Mouse (Mus musculus) cortical plate, adult 2 months (tissue): ENCODE results near the gene Lix1l. TPM values are rescaled to one million over a fixed set of nuclear protein-coding genes. Genes with fewer than 3 reads are reported as not detected.

Experiments
- H3K27ac ChIP-seq: fragments of 200-500 bp; 2 replicates; pipeline ENCODE4 v1.5.1; 2012; ENCODE audit warnings: low read length, control low read depth, inconsistent platforms; ENCODE audit not compliant: insufficient read depth
- H3K4me1 ChIP-seq: fragments of 200-500 bp; 2 replicates; pipeline ENCODE4 v1.6.1; 2011; ENCODE audit warnings: low read length; ENCODE audit not compliant: control insufficient read depth, insufficient read depth
- H3K4me3 ChIP-seq: fragments of 200-500 bp; 2 replicates; pipeline ENCODE4 v1.5.1; 2011; ENCODE audit warnings: mild to moderate bottlenecking, low read length, control low read depth; ENCODE audit not compliant: insufficient read depth
- CTCF ChIP-seq: fragments of 200-500 bp; IDR thresholded peaks from 2 replicates; pipeline ENCODE4 v1.5.1; 2011; ENCODE audit warnings: mild to moderate bottlenecking, control low read depth, low read length; ENCODE audit not compliant: insufficient read depth; ENCODE audit errors: extremely low read depth
- POLR2A ChIP-seq: fragments of 200-500 bp; IDR thresholded peaks from 2 replicates; pipeline ENCODE4 v1.6.1; 2011; ENCODE audit warnings: mild to moderate bottlenecking, low read length, control low read depth; ENCODE audit not compliant: insufficient read depth; ENCODE audit errors: extremely low read depth
- polyA plus RNA-seq: library from polyadenylated mRNA; depleted of rRNA; stranded (reverse); fragments of >200 nt; gene quantifications from 2 replicates; pipeline ENCODE4 v1.2.3, GENCODE M21; 2012; rRNA removed

Gene Lix1l
- polyA plus RNA-seq, 1 experiment = 20.9 TPM

DNA sequence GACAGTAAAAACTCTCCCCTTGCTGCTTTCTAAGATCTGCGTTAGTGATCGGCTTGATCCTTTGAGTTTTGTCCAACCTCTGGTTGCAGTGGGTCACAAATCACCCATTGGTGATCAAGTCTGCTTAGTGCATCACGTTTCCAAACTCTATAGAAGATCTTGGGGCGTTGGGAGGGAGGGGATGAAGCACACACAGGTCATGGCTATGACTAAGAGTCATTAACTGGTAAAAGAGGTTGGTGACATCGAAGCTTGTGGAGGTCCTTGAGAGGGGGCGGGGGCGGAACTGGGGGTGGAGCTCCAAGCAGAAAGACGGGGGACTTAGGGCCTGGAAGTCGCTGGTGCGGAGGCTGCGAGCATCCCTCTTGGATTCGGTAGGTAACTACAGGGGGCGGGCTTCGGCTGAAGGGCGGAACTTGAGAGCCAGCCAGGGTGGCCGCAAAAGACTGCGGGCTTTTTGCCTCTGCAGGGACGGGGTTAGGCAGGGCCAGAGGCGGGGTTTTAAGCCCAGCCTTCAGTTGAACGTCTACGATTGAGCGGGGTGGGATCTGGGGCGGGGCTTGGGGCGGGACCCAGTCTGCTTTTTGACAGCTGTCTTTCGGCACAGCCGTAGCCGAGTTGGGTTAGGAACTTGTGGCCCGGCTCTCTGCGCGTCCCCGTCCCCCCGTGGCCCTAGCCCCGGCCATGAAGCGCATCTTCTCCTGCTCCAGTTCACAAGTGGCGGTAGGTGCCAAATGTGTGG is 68.9 kb downstream of the Lix1l start, which contains the start of gene Ankrd35:
Ankrd35 (plus strand) TSS at position 405 of the 742 bp plus-strand sequence.
- Histone ChIP-seq H3K4me1 (peaks cover 3% of the 10 kb centered on the region; the same call in 1 of the 2 replicates), H3K4me3 (peak within 1 kb of the TSS; percentile 76), H3K27ac (no peak within 1 kb of the TSS)
- TF ChIP-seq POLR2A (peak; percentile 8; the same call in 1 of the 2 replicates), CTCF (no peak)

DNA sequence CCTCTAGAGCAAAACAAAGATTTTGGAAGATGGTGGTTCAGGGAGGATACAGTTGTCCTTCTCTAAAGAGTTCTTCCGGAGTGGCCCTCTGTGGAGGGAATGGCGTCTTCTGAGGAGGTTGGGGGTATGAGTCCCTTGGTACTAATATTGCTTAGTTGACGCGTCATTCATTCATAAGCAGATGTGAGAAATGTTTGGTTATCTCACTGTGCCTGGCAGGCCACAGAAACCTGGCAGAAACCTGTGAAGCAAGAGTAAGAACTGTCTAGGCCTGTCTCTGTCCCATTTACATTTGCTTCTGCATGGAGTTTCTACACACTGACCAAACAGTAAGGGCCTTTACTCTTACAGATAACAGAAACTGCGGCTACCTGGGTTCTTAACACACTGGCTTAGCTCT is 70.6 kb downstream of the Lix1l start:
- no peak for TF ChIP-seq POLR2A
- TF ChIP-seq CTCF = no peak
- peaks cover 3% of the 10 kb centered on the region; the same call in 1 of the 2 replicates for H3K4me1 ChIP-seq
- H3K27ac ChIP-seq = no peak overlapping the region
- no peak overlapping the region for H3K4me3 ChIP-seq

DNA sequence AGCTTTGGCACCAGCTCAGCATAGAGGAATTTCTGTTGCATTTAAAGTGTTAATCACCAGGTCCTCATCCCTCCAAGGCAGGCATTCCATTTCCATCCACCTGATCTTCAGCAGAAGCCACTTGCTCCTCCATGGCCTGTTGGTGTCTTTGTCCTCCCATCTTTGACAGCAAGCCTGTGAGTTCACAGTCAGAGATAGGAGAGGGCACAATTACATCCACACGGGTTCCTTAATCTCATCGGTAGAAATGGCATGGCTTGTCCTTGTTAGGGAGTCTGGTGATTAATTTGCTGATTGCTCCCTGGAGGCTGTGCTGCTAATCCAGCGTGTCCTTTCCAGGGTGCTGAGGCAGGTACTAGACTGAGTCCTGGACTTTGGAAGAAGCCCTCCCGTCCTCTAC is 72.6 kb downstream of the Lix1l start:
- Histone ChIP-seq H3K4me1 (peaks cover 3% of the 10 kb centered on the region; the same call in 1 of the 2 replicates), H3K4me3 (no peak overlapping the region), H3K27ac (no peak overlapping the region)
- TF ChIP-seq CTCF = no peak

DNA sequence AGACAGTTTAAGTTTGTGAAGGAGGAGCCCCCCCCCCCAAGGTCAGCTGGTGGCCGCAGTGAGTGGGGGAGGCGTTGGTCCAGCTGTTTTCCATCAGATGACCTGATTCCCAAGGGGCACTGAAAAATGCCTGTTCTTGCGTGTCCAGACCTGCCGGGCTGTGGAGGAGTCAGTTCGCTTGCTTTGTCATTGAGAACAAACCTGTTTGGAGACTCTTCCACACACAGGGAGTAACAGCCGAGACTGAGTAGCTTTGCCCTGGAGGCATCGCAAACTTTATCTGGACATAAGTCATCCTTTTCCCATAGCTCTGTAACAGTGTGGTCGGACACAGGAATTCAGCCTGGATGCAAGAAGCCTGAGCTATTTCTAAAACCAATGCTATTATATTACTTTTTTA is 73.5 kb downstream of the Lix1l start:
- H3K4me3 ChIP-seq = no peak overlapping the region
- peaks cover 3% of the 10 kb centered on the region for H3K4me1 ChIP-seq
- TF ChIP-seq POLR2A (no peak), CTCF (no peak)
- H3K27ac ChIP-seq = no peak overlapping the region

DNA sequence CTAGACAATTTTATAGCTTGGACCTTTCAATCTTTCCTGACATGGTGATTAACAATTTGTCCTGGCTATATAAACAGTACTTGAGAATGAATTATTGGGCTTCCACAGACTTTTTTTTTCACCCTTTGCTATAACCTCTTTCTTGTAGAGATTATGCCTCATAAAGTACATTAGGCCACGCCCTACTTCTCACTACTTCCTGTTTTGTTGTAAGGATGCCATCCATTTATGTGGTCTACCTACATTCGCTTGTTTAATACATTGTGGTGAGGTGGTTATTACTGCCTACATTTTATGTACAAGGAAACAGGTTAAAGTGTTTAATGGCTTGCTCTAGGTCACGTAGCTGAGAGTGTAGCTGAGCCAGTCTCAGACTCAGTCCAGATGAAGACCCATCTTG is 74.2 kb downstream of the Lix1l start:
- TF ChIP-seq POLR2A (no peak), CTCF (no peak)
- H3K27ac ChIP-seq = no peak overlapping the region
- no peak overlapping the region for H3K4me3 ChIP-seq
- H3K4me1 ChIP-seq = peaks cover 1% of the 10 kb centered on the region

DNA sequence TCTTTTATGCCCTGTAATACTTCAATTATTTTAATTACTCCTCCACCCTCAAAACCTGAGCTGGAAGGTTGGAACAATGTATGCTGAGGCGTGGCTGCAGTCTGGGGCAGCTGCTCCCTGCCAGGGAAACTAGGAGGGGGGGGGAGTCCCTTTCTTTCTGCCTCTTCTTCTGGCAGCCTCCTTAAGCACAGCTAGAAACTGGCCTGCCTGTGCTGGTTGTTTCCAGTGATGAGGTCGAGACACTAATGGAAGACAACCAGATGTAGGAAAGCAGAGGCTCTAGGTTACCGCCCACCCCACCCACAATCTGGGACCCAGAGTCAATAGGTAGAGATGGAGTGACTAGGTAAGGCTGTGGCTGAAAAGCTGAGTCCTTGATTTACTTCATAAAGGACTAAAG is 74.7 kb downstream of the Lix1l start:
- H3K4me3 ChIP-seq = no peak overlapping the region
- no peak for TF ChIP-seq CTCF
- TF ChIP-seq POLR2A = no peak
- H3K27ac ChIP-seq = no peak overlapping the region
- H3K4me1 ChIP-seq = no peaks in the 10 kb centered on the region; the same call in 1 of the 2 replicates

Other genes with a start within 250 kb of the Lix1l start
- gene BC107364, start 148.8 kb upstream of the Lix1l start, polyA plus RNA-seq = not detected in 2 replicates
- 1.4 and 1.5 TPM in 2 replicates for gene Hfe2, start 76.0 kb upstream of the Lix1l start, polyA plus RNA-seq
- 31.4 and 38.5 TPM in 2 replicates for gene Txnip, start 43.2 kb upstream of the Lix1l start, polyA plus RNA-seq
- gene Gm16253, start 24.2 kb upstream of the Lix1l start, polyA plus RNA-seq = not detected in 2 replicates
- gene Polr3gl, start 7.0 kb upstream of the Lix1l start, polyA plus RNA-seq = 44.5 and 55.9 TPM in 2 replicates
- gene Ankrd34a, start 4.5 kb upstream of the Lix1l start, polyA plus RNA-seq = 61.6 and 61.9 TPM in 2 replicates
- gene Rbm8a, start 28.8 kb downstream of the Lix1l start, polyA plus RNA-seq = 33.9 and 38.0 TPM in 2 replicates
- 62.8 and 66.9 TPM in 2 replicates for gene Pex11b, start 34.2 kb downstream of the Lix1l start, polyA plus RNA-seq
- gene Gm42957, start 34.3 kb downstream of the Lix1l start, polyA plus RNA-seq = 0.13 and 0.21 TPM in 2 replicates
- 2.9 and 3.9 TPM in 2 replicates for gene Itga10, start 44.4 kb downstream of the Lix1l start, polyA plus RNA-seq
- 7.8 and 8.5 TPM in 2 replicates for gene Ankrd35, start 69.0 kb downstream of the Lix1l start, polyA plus RNA-seq
- 24.6 and 25.4 TPM in 2 replicates for gene Pias3, start 95.2 kb downstream of the Lix1l start, polyA plus RNA-seq
- gene Nudt17, start 107.4 kb downstream of the Lix1l start, polyA plus RNA-seq = 16.8 and 19.6 TPM in 2 replicates
- gene Polr3c, start 126.5 kb downstream of the Lix1l start, polyA plus RNA-seq = 35.3 and 36.5 TPM in 2 replicates
- gene Rnf115, start 126.5 kb downstream of the Lix1l start, polyA plus RNA-seq = 52.3 and 54.9 TPM in 2 replicates
- gene Pdzk1, start 228.1 kb downstream of the Lix1l start, polyA plus RNA-seq = 0.17 and 0.19 TPM in 2 replicates
- gene Cd160, start 228.2 kb downstream of the Lix1l start, polyA plus RNA-seq = 0.06 TPM in 1 of 2 replicates, not detected in the other